Mouse (Mus musculus): ENCODE measurements around the gene Mthfd1l.
"Not testable (repeated sequence)": the region's sequence is repeated elsewhere in the genome, so short reads cannot be mapped to it uniquely, and the experiment has no call there.

Gene Mthfd1l

GRCm38 (mm10) chr10:4116653-4117052 lies 143.7 kb downstream of the Mthfd1l start:
- no peak for DNase-seq (ENCODE audit: low read depth in 2 of 2, low spot score in 2 of 2)

- DNase-seq (ENCODE audit: low read depth in 2 of 2, low spot score in 2 of 2) = no peak
These were observed 144.2 kb downstream of the Mthfd1l start for GRCm38 (mm10) chr10:4117091-4117490.

DNA sequence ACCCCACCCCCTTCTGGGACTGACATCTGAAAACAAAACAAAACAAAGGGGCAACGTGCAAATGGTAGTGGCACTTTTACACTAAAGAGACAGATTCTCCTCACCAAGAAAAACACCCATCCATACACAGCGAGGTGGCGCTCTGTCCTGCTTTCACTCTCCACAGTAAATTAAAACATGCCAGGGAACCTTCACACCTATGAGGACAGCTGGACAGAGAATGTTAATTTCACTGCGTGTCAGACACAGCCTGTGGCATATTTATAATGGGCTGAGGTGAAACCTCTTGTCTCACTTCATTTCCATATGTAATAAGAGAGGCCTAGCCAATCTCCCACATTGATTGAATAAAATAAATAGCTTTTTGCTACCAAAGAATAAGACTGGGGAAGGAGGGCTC lies 146.4 kb downstream of the Mthfd1l start:
- DNase-seq (ENCODE audit: low read depth in 2 of 2, low spot score in 2 of 2) = no peak

DNA sequence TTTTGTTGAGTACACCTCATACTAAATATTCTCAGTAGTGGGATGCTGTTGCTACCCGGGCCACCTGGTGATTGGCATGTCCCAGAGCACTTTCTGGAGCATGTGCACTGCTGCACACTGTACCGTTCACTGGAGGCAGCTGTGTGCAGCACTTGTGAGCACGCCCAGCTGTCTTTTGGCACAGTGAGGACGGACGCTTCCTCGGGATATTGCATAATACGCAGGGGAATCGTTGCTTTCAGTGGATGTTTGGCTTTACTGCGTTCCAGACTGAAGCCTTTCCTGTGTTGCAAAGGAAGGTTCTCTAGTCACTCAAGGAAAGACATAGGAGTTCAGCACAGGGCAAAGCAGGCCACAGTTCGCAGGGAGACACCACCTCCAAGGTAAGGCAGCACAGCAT lies 147.8 kb downstream of the Mthfd1l start:
- DNase-seq (ENCODE audit: low read depth in 2 of 2, low spot score in 2 of 2) = no peak

GRCm38 (mm10) chr10:4121197-4121596 lies 148.3 kb downstream of the Mthfd1l start:
- no peak for DNase-seq (ENCODE audit: low read depth in 2 of 2, low spot score in 2 of 2)

- not testable (repeated sequence) for DNase-seq (ENCODE audit: low read depth in 2 of 2, low spot score in 2 of 2)
These were observed 150.5 kb downstream of the Mthfd1l start for GRCm38 (mm10) chr10:4123280-4123945.

DNA sequence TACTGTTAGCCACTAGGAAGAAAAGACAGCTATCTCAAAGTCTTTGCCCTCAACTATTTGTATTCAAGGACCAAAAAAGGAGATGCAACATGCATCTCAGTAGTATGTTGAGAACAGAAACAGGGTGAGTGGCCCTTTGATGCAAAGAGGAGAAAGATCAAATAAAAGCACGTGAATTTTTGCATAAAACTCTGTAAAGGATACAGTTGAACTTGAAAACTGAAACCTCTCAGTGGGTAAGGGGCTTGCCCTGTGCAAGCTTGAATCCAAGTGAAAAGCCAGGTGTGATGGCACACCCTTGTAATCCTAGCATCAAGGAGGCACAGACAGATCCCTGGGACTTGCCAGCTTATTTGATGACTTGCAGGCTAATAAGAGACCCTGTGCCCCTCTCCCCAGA lies 151.2 kb downstream of the Mthfd1l start:
- DNase-seq (ENCODE audit: low read depth in 2 of 2, low spot score in 2 of 2) = no peak

- DNase-seq (ENCODE audit: low read depth in 2 of 2, low spot score in 2 of 2) = no peak
These were observed 152.3 kb downstream of the Mthfd1l start for GRCm38 (mm10) chr10:4125232-4125631.

GRCm38 (mm10) chr10:4126335-4127012 lies 153.6 kb downstream of the Mthfd1l start:
- no peak for DNase-seq (ENCODE audit: low read depth in 2 of 2, low spot score in 2 of 2)

DNA sequence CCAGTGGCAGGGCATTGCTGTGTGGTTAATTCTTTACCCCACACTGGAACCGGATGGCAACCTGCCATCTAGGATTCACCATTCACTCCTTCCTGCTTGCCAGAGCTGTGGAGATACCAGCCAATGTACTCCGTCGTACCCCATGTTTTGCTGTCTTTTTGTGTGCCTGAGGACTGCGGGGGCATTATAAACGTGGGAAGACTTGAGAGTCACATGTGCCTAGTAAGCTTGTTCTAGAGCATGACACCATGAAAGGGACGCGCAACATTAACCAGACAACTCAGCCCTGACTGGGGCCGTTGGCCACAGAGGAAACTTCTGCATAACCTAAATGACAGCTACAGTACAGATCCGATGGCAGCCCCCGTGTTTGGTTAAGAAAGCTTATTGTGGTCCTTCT lies 155.5 kb downstream of the Mthfd1l start:
- DNase-seq (ENCODE audit: low read depth in 2 of 2, low spot score in 2 of 2) = no peak

DNA sequence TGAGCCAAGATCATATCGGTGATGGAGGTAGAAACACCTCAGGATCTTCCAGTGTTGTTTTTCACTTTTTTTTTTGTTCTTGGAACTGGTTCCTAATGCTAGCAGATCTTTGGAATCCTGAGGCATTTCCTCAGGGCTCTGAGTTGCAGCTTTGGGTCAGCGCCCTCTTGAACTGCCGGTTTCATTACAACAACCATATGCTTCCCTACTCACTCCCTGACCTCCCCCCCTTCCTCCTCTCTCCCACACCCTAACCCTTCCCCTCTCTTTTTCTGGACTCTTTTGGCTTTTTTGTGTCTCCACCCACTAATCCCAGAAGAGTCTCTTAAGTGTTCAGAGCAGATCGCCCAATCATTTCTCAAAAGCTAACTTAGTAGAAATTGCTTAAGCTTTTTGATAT lies 156.0 kb downstream of the Mthfd1l start:
- no peak for DNase-seq (ENCODE audit: low read depth in 2 of 2, low spot score in 2 of 2)

- DNase-seq (ENCODE audit: low read depth in 2 of 2, low spot score in 2 of 2) = no peak
These were observed 156.5 kb downstream of the Mthfd1l start for GRCm38 (mm10) chr10:4129461-4129860.

- no peak for DNase-seq (ENCODE audit: low read depth in 2 of 2, low spot score in 2 of 2)
These were observed 157.2 kb downstream of the Mthfd1l start for GRCm38 (mm10) chr10:4130034-4130607.

DNA sequence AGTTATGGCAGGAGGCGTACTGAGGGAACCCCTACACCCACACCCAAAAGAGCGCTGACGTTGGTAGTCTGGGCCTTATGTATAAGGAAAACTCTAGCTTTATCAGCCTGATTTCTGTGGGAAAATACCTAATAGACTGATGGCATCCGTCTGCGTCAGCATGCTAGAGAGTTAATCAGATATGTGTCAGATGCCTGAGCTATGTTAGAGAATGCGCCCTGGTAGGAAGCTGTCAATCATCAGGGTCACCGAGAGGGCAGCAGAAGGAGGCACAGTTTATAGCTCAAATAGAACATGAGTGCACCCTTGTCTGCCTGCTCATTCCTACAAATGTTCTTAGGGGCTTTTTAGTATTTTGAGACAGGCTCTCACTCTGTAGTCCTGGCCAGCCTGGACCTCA lies 159.8 kb downstream of the Mthfd1l start:
- DNase-seq (ENCODE audit: low read depth in 2 of 2, low spot score in 2 of 2) = no peak

- DNase-seq (ENCODE audit: low read depth in 2 of 2, low spot score in 2 of 2) = no peak
These were observed 162.3 kb downstream of the Mthfd1l start for GRCm38 (mm10) chr10:4135100-4135764.

DNA sequence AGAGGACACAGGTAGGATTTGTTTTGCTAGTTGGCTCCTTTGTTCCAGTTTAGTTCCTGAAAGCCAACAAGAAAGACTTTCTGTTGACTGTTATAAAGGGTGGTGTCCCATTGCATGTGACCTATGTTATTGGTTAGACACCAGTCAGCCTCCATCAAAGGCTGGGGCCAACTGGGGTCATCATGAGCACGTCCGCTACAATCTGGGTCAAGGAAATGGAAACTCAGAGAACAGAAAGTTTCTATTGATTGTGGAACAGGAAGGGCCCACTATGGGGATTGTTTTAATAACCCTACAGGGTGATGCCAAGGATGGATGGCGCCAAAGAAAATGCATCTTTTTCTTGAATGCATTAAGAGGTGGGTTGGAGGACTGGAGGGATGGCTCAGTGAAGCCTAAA lies 166.6 kb downstream of the Mthfd1l start:
- DNase-seq (ENCODE audit: low read depth in 2 of 2, low spot score in 2 of 2) = no peak

GRCm38 (mm10) chr10:4141689-4142088 lies 168.8 kb downstream of the Mthfd1l start:
- DNase-seq (ENCODE audit: low read depth in 2 of 2, low spot score in 2 of 2) = no peak

GRCm38 (mm10) chr10:4142816-4143215 lies 169.9 kb downstream of the Mthfd1l start:
- DNase-seq (ENCODE audit: low read depth in 2 of 2, low spot score in 2 of 2) = no peak

- no peak for DNase-seq (ENCODE audit: low read depth in 2 of 2, low spot score in 2 of 2)
These were observed 170.5 kb downstream of the Mthfd1l start for GRCm38 (mm10) chr10:4143381-4143780.

- no peak for DNase-seq (ENCODE audit: low read depth in 2 of 2, low spot score in 2 of 2)
These were observed 172.3 kb downstream of the Mthfd1l start for GRCm38 (mm10) chr10:4145080-4145807.

- DNase-seq (ENCODE audit: low read depth in 2 of 2, low spot score in 2 of 2) = no peak
These were observed 174.0 kb downstream of the Mthfd1l start for GRCm38 (mm10) chr10:4146947-4147346.

Data from CD8-positive naive resting alpha-beta T cell, adult 2 months (primary cell).